Mouse (Mus musculus) adrenal gland (tissue): ENCODE results near the gene Slc22a18.

Source experiments
- intact Hi-C: fragments of 180-260 bp; cut with DNase I; formaldehyde crosslinking; loops from one replicate; pipeline ENCODE4 v1.15.1; 2025

Slc22a18 gene

GRCm38 (mm10) chr7:143461920-143462319 lies 11.6 kb upstream of the Slc22a18 start:
- intact Hi-C loops: loop anchor here (10.0 kb wide), 1 partner anchor 147 kb away; no protein-coding TSS in a partner anchor

GRCm38 (mm10) chr7:143462516-143462915 lies 11.0 kb upstream of the Slc22a18 start:
- intact Hi-C loops: loop anchor here (10.0 kb wide), 1 partner anchor 148 kb away; no protein-coding TSS in a partner anchor

- intact Hi-C loops: loop anchor here (10.0 kb wide), 1 partner anchor 149 kb away; no protein-coding TSS in a partner anchor
These were observed 9.6 kb upstream of the Slc22a18 start for GRCm38 (mm10) chr7:143463865-143464415.

GRCm38 (mm10) chr7:143464811-143465560 lies 8.6 kb upstream of the Slc22a18 start:
- intact Hi-C loops: loop anchor here (5.0 to 10.0 kb wide), 2 partner anchors 150 to 368 kb away; no protein-coding TSS in a partner anchor

- intact Hi-C loops: loop anchor here (1.0 to 10.0 kb wide), 3 partner anchors 151 to 369 kb away; no protein-coding TSS in a partner anchor
These were observed 7.3 kb upstream of the Slc22a18 start for GRCm38 (mm10) chr7:143466099-143466677.

GRCm38 (mm10) chr7:143467714-143468113 lies 5.8 kb upstream of the Slc22a18 start:
- intact Hi-C loops: loop anchor here (5.0 to 10.0 kb wide), 2 partner anchors 153 to 370 kb away; no protein-coding TSS in a partner anchor

GRCm38 (mm10) chr7:143469946-143470345 lies 3.6 kb upstream of the Slc22a18 start:
- intact Hi-C loops: loop anchor here (5.0 to 10.0 kb wide), 2 partner anchors 155 to 373 kb away; no protein-coding TSS in a partner anchor

- intact Hi-C loops: no loop called here
These were observed 1.3 kb downstream of the Slc22a18 start for GRCm38 (mm10) chr7:143474811-143475210.

GRCm38 (mm10) chr7:143475876-143476275 lies 2.3 kb downstream of the Slc22a18 start:
- intact Hi-C loops: no loop called here

- intact Hi-C loops: no loop called here
These were observed 3.3 kb downstream of the Slc22a18 start for GRCm38 (mm10) chr7:143476702-143477335.

- intact Hi-C loops: no loop called here
These were observed 4.3 kb downstream of the Slc22a18 start for GRCm38 (mm10) chr7:143477800-143478199.

GRCm38 (mm10) chr7:143480498-143480897 lies 7.0 kb downstream of the Slc22a18 start:
- intact Hi-C loops: loop anchor here (2.0 kb wide), 1 partner anchor 26 kb away; no protein-coding TSS in a partner anchor

GRCm38 (mm10) chr7:143481806-143482387 lies 8.4 kb downstream of the Slc22a18 start:
- intact Hi-C loops: loop anchor here (2.0 kb wide), 1 partner anchor 25 kb away; no protein-coding TSS in a partner anchor

GRCm38 (mm10) chr7:143482541-143482940 lies 9.0 kb downstream of the Slc22a18 start:
- intact Hi-C loops: no loop called here

GRCm38 (mm10) chr7:143489735-143490134 lies 16.2 kb downstream of the Slc22a18 start:
- intact Hi-C loops: no loop called here

- intact Hi-C loops: no loop called here
These were observed 20.1 kb downstream of the Slc22a18 start for GRCm38 (mm10) chr7:143493616-143494126.

GRCm38 (mm10) chr7:143495104-143495961 lies 21.8 kb downstream of the Slc22a18 start:
- intact Hi-C loops: no loop called here

- intact Hi-C loops: no loop called here
These were observed 25.0 kb downstream of the Slc22a18 start for GRCm38 (mm10) chr7:143498584-143498983.

- intact Hi-C loops: no loop called here
These were observed 27.4 kb downstream of the Slc22a18 start for GRCm38 (mm10) chr7:143500912-143501311.
